ENCODE assay signal across 25 mouse cellular contexts in the genomic region with DNA sequence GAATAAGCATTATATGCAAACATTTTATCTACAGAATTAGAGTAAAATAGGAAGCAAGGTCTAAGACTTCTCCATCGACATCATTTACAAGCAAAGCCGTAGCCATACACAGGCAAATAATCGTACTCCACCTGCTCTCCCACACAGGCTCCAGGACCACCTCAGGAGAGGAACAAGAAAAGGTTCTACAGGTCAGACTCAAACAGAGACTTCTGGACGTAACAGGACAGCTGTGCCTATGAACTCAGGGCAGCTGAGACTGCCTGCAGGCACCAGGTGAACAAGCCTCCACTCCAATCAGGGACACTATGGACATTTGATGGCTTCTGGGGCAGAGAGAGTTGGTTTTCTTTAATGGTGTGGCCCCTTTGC.
DNase-seq lines count a peak whose midpoint lies in the region; ATAC-seq and TF ChIP-seq lines count a peak whose summit lies in the region.
"Had no signal": no experiment of that assay in that cellular context is flagged by ENCODE, and none has a peak within 500 bp of the region (broad histone marks: within the 10 kb centered on the region; RNA-seq: fewer than 3 reads in every experiment).

No protein-coding gene starts in this region.

- H3K27me3 ChIP-seq in heart, adult 2 months (ENCODE audit: control insufficient read depth, insufficient read depth, low read length) = no peaks in the 10 kb centered on the region
- H3K27me3 ChIP-seq in liver, embryonic 15.5 days = no peaks in the 10 kb centered on the region
- no peaks in the 10 kb centered on the region for H3K27me3 ChIP-seq in liver, embryonic 11.5 days (replicated peaks; ENCODE audit: control insufficient read depth, insufficient read depth, low read length)
- no peaks in the 10 kb centered on the region for H3K27me3 ChIP-seq in midbrain, embryonic 11.5 days (ENCODE audit: control insufficient read depth, insufficient read depth, low read length)
- no peaks in the 10 kb centered on the region for H3K27me3 ChIP-seq in midbrain, embryonic 14.5 days (ENCODE audit: control insufficient read depth, insufficient read depth, low read length)
- H3K27me3 ChIP-seq: CH12.LX; embryonic facial prominence, embryonic 12.5 days; forebrain, embryonic 13.5 days; Patski had no signal

- H3K4me1 ChIP-seq in heart, adult 2 months (ENCODE audit: control insufficient read depth, insufficient read depth, low read length) = no peaks in the 10 kb centered on the region
- H3K4me1 ChIP-seq in liver, embryonic 15.5 days (replicated peaks) = peaks cover 6% of the 10 kb centered on the region; the same call in 1 of the 2 replicates
- H3K4me1 ChIP-seq in liver, embryonic 11.5 days (replicated peaks; ENCODE audit: control insufficient read depth, insufficient read depth, low read length) = no peaks in the 10 kb centered on the region
- no peaks in the 10 kb centered on the region for H3K4me1 ChIP-seq in midbrain, embryonic 11.5 days (ENCODE audit: control insufficient read depth, insufficient read depth, low read length)
- no peaks in the 10 kb centered on the region for H3K4me1 ChIP-seq in midbrain, embryonic 14.5 days (ENCODE audit: control insufficient read depth, insufficient read depth, low read length)
- H3K4me1 ChIP-seq: embryonic facial prominence, embryonic 10.5 days; forebrain, embryonic 13.5 days had no signal

- intact Hi-C loops in heart, adult 2 months (cut with DNase I) = no loop called here
- intact Hi-C loops in left cerebral cortex, adult 2 months (cut with DNase I) = no loop called here

- WGBS in heart, adult 2 months = 97% methylated on average over 4 of the region's 4 CpGs
- WGBS in liver, embryonic 15.5 days (ENCODE audit: insufficient replicate concordance) = 78% methylated on average over 4 of the region's 4 CpGs
- 90% methylated on average over 4 of the region's 4 CpGs for WGBS in liver, embryonic 11.5 days
- 88% methylated on average over 4 of the region's 4 CpGs for WGBS in midbrain, embryonic 11.5 days
- WGBS in midbrain, embryonic 14.5 days = 90% methylated on average over 4 of the region's 4 CpGs

- TF ChIP-seq EP300 in heart, adult 2 months (IDR thresholded peaks at IDR 0.05; ENCODE audit: insufficient read depth, low read depth, low read length) = no peak

- H3K27ac ChIP-seq in heart, adult 2 months = no peak overlapping the region
- H3K27ac ChIP-seq in left cerebral cortex, adult 2 months = peak overlapping the region; percentile 48; the same call in 1 of the 2 replicates
- H3K27ac ChIP-seq in liver, embryonic 15.5 days (replicated peaks) = peak overlapping the region; percentile 53; the same call in 1 of the 2 replicates
- H3K27ac ChIP-seq in liver, embryonic 11.5 days (ENCODE audit: low read depth, low read length) = no peak overlapping the region
- H3K27ac ChIP-seq in midbrain, embryonic 11.5 days (ENCODE audit: low read depth, low read length) = no peak overlapping the region
- H3K27ac ChIP-seq in midbrain, embryonic 14.5 days (replicated peaks; ENCODE audit: low read depth, low read length) = no peak overlapping the region
- H3K27ac ChIP-seq: embryonic facial prominence, embryonic 10.5 days; embryonic facial prominence, embryonic 12.5 days; forebrain, embryonic 13.5 days had no signal

- no peak for TF ChIP-seq CTCF in heart, adult 2 months (IDR thresholded peaks at IDR 0.05)
- TF ChIP-seq CTCF in left cerebral cortex, adult 2 months (IDR thresholded peaks at IDR 0.05) = no peak

- no peak overlapping the region for H3K9ac ChIP-seq in heart, adult 2 months (ENCODE audit: low read depth, low read length)
- H3K9ac ChIP-seq in liver, embryonic 15.5 days = no peak overlapping the region
- H3K9ac ChIP-seq in liver, embryonic 11.5 days (ENCODE audit: low read depth, low read length) = no peak overlapping the region
- no peak overlapping the region for H3K9ac ChIP-seq in midbrain, embryonic 11.5 days (ENCODE audit: low read length)
- H3K9ac ChIP-seq in midbrain, embryonic 14.5 days (replicated peaks; ENCODE audit: low read length) = no peak overlapping the region
- H3K9ac ChIP-seq: embryonic facial prominence, embryonic 12.5 days; forebrain, embryonic 13.5 days had no signal

- no peaks in the 10 kb centered on the region for H3K36me3 ChIP-seq in heart, adult 2 months (ENCODE audit: control insufficient read depth, insufficient read depth, low read length)
- peaks cover 12% of the 10 kb centered on the region for H3K36me3 ChIP-seq in liver, embryonic 15.5 days (replicated peaks)
- H3K36me3 ChIP-seq in liver, embryonic 11.5 days (ENCODE audit: control insufficient read depth, insufficient read depth, low read length) = no peaks in the 10 kb centered on the region; the same call in 1 of the 2 replicates
- H3K36me3 ChIP-seq in midbrain, embryonic 11.5 days (ENCODE audit: control insufficient read depth, insufficient read depth, low read length) = no peaks in the 10 kb centered on the region; the same call in 1 of the 2 replicates
- H3K36me3 ChIP-seq in midbrain, embryonic 14.5 days (ENCODE audit: control insufficient read depth, insufficient read depth, low read length) = peaks cover 12% of the 10 kb centered on the region

- H3K9me3 ChIP-seq in liver, embryonic 15.5 days (replicated peaks) = no peaks in the 10 kb centered on the region
- no peaks in the 10 kb centered on the region for H3K9me3 ChIP-seq in liver, embryonic 11.5 days (ENCODE audit: control insufficient read depth, low read length)
- H3K9me3 ChIP-seq in midbrain, embryonic 11.5 days (ENCODE audit: control insufficient read depth, low read length) = no peaks in the 10 kb centered on the region
- no peaks in the 10 kb centered on the region for H3K9me3 ChIP-seq in midbrain, embryonic 14.5 days (ENCODE audit: control insufficient read depth, low read length)
- H3K9me3 ChIP-seq: embryonic facial prominence, embryonic 10.5 days; embryonic facial prominence, embryonic 12.5 days; forebrain, embryonic 13.5 days; G1E had no signal

- H3K79me2 ChIP-seq in heart, adult 2 months (replicated peaks; ENCODE audit: control insufficient read depth, insufficient read depth, low read length) = no peaks in the 10 kb centered on the region

- no peak for ATAC-seq in liver, embryonic 15.5 days (ENCODE audit: insufficient read depth)
- no peak for ATAC-seq in liver, embryonic 11.5 days (replicated peaks; ENCODE audit: low FRiP score)
- ATAC-seq in midbrain, embryonic 11.5 days (ENCODE audit: low FRiP score) = no peak
- ATAC-seq in midbrain, embryonic 14.5 days (ENCODE audit: low FRiP score, low TSS enrichment) = no peak
- ATAC-seq: activated CD4-positive, CD25-positive, alpha-beta regulatory T cell, adult 4 months; CD4-positive, CD25-positive, alpha-beta regulatory T cell, adult 4 months; forebrain, embryonic 13.5 days; Patski had no signal

- no peak overlapping the region for H3K4me3 ChIP-seq in heart, adult 2 months
- no peak overlapping the region for H3K4me3 ChIP-seq in left cerebral cortex, adult 2 months
- H3K4me3 ChIP-seq in liver, embryonic 15.5 days (replicated peaks) = no peak overlapping the region
- H3K4me3 ChIP-seq in liver, embryonic 11.5 days (ENCODE audit: low read depth, low read length) = no peak overlapping the region
- no peak overlapping the region for H3K4me3 ChIP-seq in midbrain, embryonic 11.5 days (ENCODE audit: low read depth, low read length)
- no peak overlapping the region for H3K4me3 ChIP-seq in midbrain, embryonic 14.5 days (replicated peaks; ENCODE audit: low read depth, low read length)
- H3K4me3 ChIP-seq: embryonic facial prominence, embryonic 10.5 days; embryonic facial prominence, embryonic 12.5 days; forebrain, embryonic 13.5 days had no signal

- no peak overlapping the region for H3K4me2 ChIP-seq in liver, embryonic 15.5 days
- no peak overlapping the region for H3K4me2 ChIP-seq in liver, embryonic 11.5 days
- H3K4me2 ChIP-seq in midbrain, embryonic 11.5 days = no peak overlapping the region
- no peak overlapping the region for H3K4me2 ChIP-seq in midbrain, embryonic 14.5 days (ENCODE audit: low read length)
- H3K4me2 ChIP-seq: embryonic facial prominence, embryonic 12.5 days; forebrain, embryonic 13.5 days had no signal

- TF ChIP-seq POLR2A in heart, adult 2 months (IDR thresholded peaks at IDR 0.05; ENCODE audit: insufficient read depth, low read depth, low read length) = no peak

- DNase-seq in heart, adult 11 months = peak; percentile 70
- DNase-seq in heart, adult 2 months = no peak
- no peak for DNase-seq in left cerebral cortex, adult 2 months (ENCODE audit: extremely low spot score in 1 of 2, low spot score in 2 of 2)
- DNase-seq in left cerebral cortex, adult 8-10 months (ENCODE audit: low spot score in 2 of 2) = no peak
- DNase-seq in liver, embryonic 11.5 days (ENCODE audit: low spot score) = no peak
- DNase-seq in midbrain, embryonic 11.5 days (ENCODE audit: low spot score, missing footprints) = peak; percentile 53
- DNase-seq in midbrain, embryonic 14.5 days = no peak
- DNase-seq: adrenal gland, adult 8-10 months; adrenal gland, postnatal 14 days; adrenal gland, postnatal 36 days; B cell, adult 2 months; cerebellum, adult 11-12 months; cerebellum, adult 2 months; cerebellum, adult 9-10 months; cerebellum, postnatal 10 days; cerebellum, postnatal 25 days had no signal

Comparison
In these comparisons a context has a peak if more than half of its experiments do, and no peak if none do; other contexts are left out.
1. DNase-seq: peak in heart, adult 11 months (single experiment) and midbrain, embryonic 11.5 days (single experiment); none in heart, adult 2 months (0 of 2), left cerebral cortex, adult 2 months (0 of 2), left cerebral cortex, adult 8-10 months (0 of 2), liver, embryonic 11.5 days (single experiment) and midbrain, embryonic 14.5 days (single experiment).
2. H3K27ac ChIP-seq: peak in left cerebral cortex, adult 2 months (single experiment) and liver, embryonic 15.5 days (single experiment); none in heart, adult 2 months (single experiment), liver, embryonic 11.5 days (single experiment), midbrain, embryonic 11.5 days (single experiment) and midbrain, embryonic 14.5 days (single experiment).